Mouse (Mus musculus): ENCODE measurements around the gene Prune2. TPM values are rescaled to one million over a fixed set of nuclear protein-coding genes. Genes with fewer than 3 reads are reported as not detected.

Prune2 gene
- total and polyA plus RNA-seq, 3 experiments = not detected

GRCm38 (mm10) chr19:17210541-17210940, 254.6 kb downstream of the Prune2 start:
- Histone ChIP-seq H3K4me1 (ENCODE audit: control insufficient read depth in 1 of 2, insufficient read depth in 2 of 2, low read length in 2 of 2) (no peaks in the 10 kb centered on the region), H3K27ac (ENCODE audit: control insufficient read depth, low read depth, low read length) (no peak overlapping the region), H3K4me3 (ENCODE audit: control insufficient read depth in 1 of 2, insufficient read depth in 1 of 2, low read depth in 2 of 2, low read length in 2 of 2) (no peak overlapping the region), H3K9ac (ENCODE audit: control insufficient read depth, low read depth, low read length, poor library complexity, severe bottlenecking) (no peak overlapping the region), H3K36me3 (ENCODE audit: control insufficient read depth in 1 of 2, insufficient read depth in 2 of 2, low read length in 2 of 2) (no peaks in the 10 kb centered on the region), H3K79me2 (ENCODE audit: control insufficient read depth, insufficient read depth, low read length, poor library complexity) (no peaks in the 10 kb centered on the region), H3K27me3 (ENCODE audit: control insufficient read depth in 1 of 2, insufficient read depth in 2 of 2, low read length in 2 of 2) (no peaks in the 10 kb centered on the region), H3K9me3 (replicated peaks; ENCODE audit: insufficient read depth, low read length) (no peaks in the 10 kb centered on the region)
- no peak for DNase-seq (ENCODE audit: low read depth, low spot score)
- TF ChIP-seq MAFK (IDR thresholded peaks at IDR 0.05; ENCODE audit: borderline replicate concordance, low read depth, low read length) (no peak), TAL1 (IDR thresholded peaks at IDR 0.05; ENCODE audit: low read length) (no peak), RCOR1 (IDR thresholded peaks at IDR 0.05; ENCODE audit: low read depth, low read length) (no peak), MAX (IDR thresholded peaks at IDR 0.05; ENCODE audit: low read length) (no peak)

GRCm38 (mm10) chr19:17214896-17215520, 259.1 kb downstream of the Prune2 start:
- H3K9me3 ChIP-seq (replicated peaks; ENCODE audit: insufficient read depth, low read length) = no peaks in the 10 kb centered on the region
- no peaks in the 10 kb centered on the region for H3K36me3 ChIP-seq (ENCODE audit: control insufficient read depth in 1 of 2, insufficient read depth in 2 of 2, low read length in 2 of 2)
- TF ChIP-seq MXI1 (IDR thresholded peaks at IDR 0.05; ENCODE audit: low read depth, low read length) = no peak
- no peak for TF ChIP-seq MAZ (IDR thresholded peaks at IDR 0.05; ENCODE audit: low read depth, low read length)
- no peak for TF ChIP-seq TAL1 (IDR thresholded peaks at IDR 0.05; ENCODE audit: low read length)
- no peak for TF ChIP-seq UBTF (IDR thresholded peaks at IDR 0.05; ENCODE audit: borderline replicate concordance, insufficient read depth, low read depth, low read length)
- TF ChIP-seq RCOR1 (IDR thresholded peaks at IDR 0.05; ENCODE audit: low read depth, low read length) = no peak
- no peak for TF ChIP-seq NRF1 (IDR thresholded peaks at IDR 0.05; ENCODE audit: insufficient read depth, low read depth, low read length, poor library complexity, severe bottlenecking)
- TF ChIP-seq GATA1 (IDR thresholded peaks at IDR 0.05; ENCODE audit: low read depth, low read length) = no peak
- H3K27me3 ChIP-seq (ENCODE audit: control insufficient read depth in 1 of 2, insufficient read depth in 2 of 2, low read length in 2 of 2) = no peaks in the 10 kb centered on the region
- DNase-seq (ENCODE audit: low read depth, low spot score) = no peak
- H3K4me1 ChIP-seq (ENCODE audit: control insufficient read depth in 1 of 2, insufficient read depth in 2 of 2, low read length in 2 of 2) = no peaks in the 10 kb centered on the region
- no peaks in the 10 kb centered on the region for H3K79me2 ChIP-seq (ENCODE audit: control insufficient read depth, insufficient read depth, low read length, poor library complexity)
- H3K4me3 ChIP-seq (ENCODE audit: control insufficient read depth in 1 of 2, insufficient read depth in 1 of 2, low read depth in 2 of 2, low read length in 2 of 2) = no peak overlapping the region
- no peak overlapping the region for H3K9ac ChIP-seq (ENCODE audit: control insufficient read depth, low read depth, low read length, poor library complexity, severe bottlenecking)
- H3K27ac ChIP-seq (ENCODE audit: control insufficient read depth, low read depth, low read length) = no peak overlapping the region

- TF ChIP-seq TAL1 (IDR thresholded peaks at IDR 0.05; ENCODE audit: low read length) (no peak), KAT2A (conservative IDR thresholded peaks at IDR 0.05; ENCODE audit: low read depth, low read length) (no peak), UBTF (IDR thresholded peaks at IDR 0.05; ENCODE audit: borderline replicate concordance, insufficient read depth, low read depth, low read length) (no peak), POLR2AphosphoS2 (IDR thresholded peaks at IDR 0.05; ENCODE audit: low read length) (no peak), CHD1 (IDR thresholded peaks at IDR 0.05; ENCODE audit: low read depth, low read length) (no peak), ELF1 (IDR thresholded peaks at IDR 0.05; ENCODE audit: low read depth, low read length) (no peak), USF2 (IDR thresholded peaks at IDR 0.05; ENCODE audit: borderline replicate concordance in 1 of 2, insufficient read depth in 1 of 2, low read depth in 1 of 2, low read length in 2 of 2) (no peak), MAFK (IDR thresholded peaks at IDR 0.05; ENCODE audit: borderline replicate concordance, low read depth, low read length) (no peak), MEF2A (IDR thresholded peaks at IDR 0.05; ENCODE audit: extremely low read depth, insufficient replicate concordance, low read depth, low read length, poor library complexity, severe bottlenecking) (no peak), ZKSCAN1 (IDR thresholded peaks at IDR 0.05; ENCODE audit: low read depth, low read length) (no peak), CHD2 (IDR thresholded peaks at IDR 0.05; ENCODE audit: low read length) (no peak), USF1 (IDR thresholded peaks at IDR 0.05; ENCODE audit: low read depth, low read length) (no peak), MXI1 (IDR thresholded peaks at IDR 0.05; ENCODE audit: low read depth, low read length) (no peak), MAZ (IDR thresholded peaks at IDR 0.05; ENCODE audit: low read depth, low read length) (no peak), TBP (IDR thresholded peaks at IDR 0.05; ENCODE audit: low read depth, low read length) (no peak), NELFE (IDR thresholded peaks at IDR 0.05; ENCODE audit: low read depth, low read length) (no peak), POLR2AphosphoS5 (IDR thresholded peaks at IDR 0.05; ENCODE audit: borderline replicate concordance, low read depth, low read length) (no peak), RCOR1 (IDR thresholded peaks at IDR 0.05; ENCODE audit: low read depth, low read length) (no peak)
- H3K9me3 ChIP-seq (replicated peaks; ENCODE audit: insufficient read depth, low read length) = no peaks in the 10 kb centered on the region
- no peak overlapping the region for H3K9ac ChIP-seq (ENCODE audit: control insufficient read depth, low read depth, low read length, poor library complexity, severe bottlenecking)
- DNase-seq (ENCODE audit: low read depth, low spot score) = no peak
- no peaks in the 10 kb centered on the region for H3K4me1 ChIP-seq (ENCODE audit: control insufficient read depth in 1 of 2, insufficient read depth in 2 of 2, low read length in 2 of 2)
- no peaks in the 10 kb centered on the region for H3K27me3 ChIP-seq (ENCODE audit: control insufficient read depth in 1 of 2, insufficient read depth in 2 of 2, low read length in 2 of 2)
- no peaks in the 10 kb centered on the region for H3K36me3 ChIP-seq (ENCODE audit: control insufficient read depth in 1 of 2, insufficient read depth in 2 of 2, low read length in 2 of 2)
- H3K79me2 ChIP-seq (ENCODE audit: control insufficient read depth, insufficient read depth, low read length, poor library complexity) = no peaks in the 10 kb centered on the region
- no peak overlapping the region for H3K27ac ChIP-seq (ENCODE audit: control insufficient read depth, low read depth, low read length)
- H3K4me3 ChIP-seq (ENCODE audit: control insufficient read depth in 1 of 2, insufficient read depth in 1 of 2, low read depth in 2 of 2, low read length in 2 of 2) = no peak overlapping the region
These were observed 262.3 kb downstream of the Prune2 start for GRCm38 (mm10) chr19:17218195-17218594.

Measured in MEL (cell line).